Mouse (Mus musculus): ENCODE measurements around the gene Fat3.

DNA sequence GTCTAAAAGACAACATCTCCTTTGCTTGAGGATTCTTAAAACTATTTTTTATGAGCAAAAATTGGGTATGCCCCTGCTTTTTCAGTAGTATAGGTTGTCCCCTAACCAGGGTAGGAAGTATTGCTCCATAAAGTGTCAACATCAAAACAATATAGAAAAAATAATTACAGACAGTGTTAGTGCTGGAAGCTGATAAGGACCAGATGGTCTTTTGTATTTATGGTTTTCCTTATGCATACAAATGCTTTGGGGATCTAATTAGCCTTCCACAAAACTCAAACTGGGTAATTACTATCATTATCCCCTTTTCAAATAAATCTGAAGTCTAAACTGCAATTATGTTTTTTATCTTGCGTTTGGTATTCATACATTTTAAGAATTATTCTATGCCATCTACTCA lies 368.5 kb downstream of the Fat3 start:
- TF ChIP-seq MAFK (IDR thresholded peaks at IDR 0.05; ENCODE audit: insufficient read depth, low read depth, low read length) (no peak), CHD2 (IDR thresholded peaks at IDR 0.05; ENCODE audit: low read depth, low read length) (no peak), HCFC1 (IDR thresholded peaks at IDR 0.05; ENCODE audit: borderline replicate concordance, insufficient read depth, low read length) (no peak)

All from ES-E14 (cell line).